Mouse (Mus musculus): ENCODE measurements at regions not wholly inside any gene's neighbourhood (a gene's known extent, or its start where the extent isn't known, plus 50 kb on each side); places are given as distances from the start of the nearest gene placed in this dataset.
"Not testable (repeated sequence)": the region's sequence is repeated elsewhere in the genome, so short reads cannot be mapped to it uniquely, and the experiment has no call there.

GRCm38 (mm10) chr1:185958276-185958675, 158.8 kb downstream of the Lyplal1 start:
- no peak for DNase-seq

GRCm38 (mm10) chr1:185962606-185963005, 154.5 kb downstream of the Lyplal1 start:
- DNase-seq: no peak

GRCm38 (mm10) chr1:185963773-185964172, 153.3 kb downstream of the Lyplal1 start:
- DNase-seq: no peak

GRCm38 (mm10) chr1:185964426-185964825, 152.7 kb downstream of the Lyplal1 start:
- DNase-seq: no peak

- no peak for DNase-seq
Measured at GRCm38 (mm10) chr1:185967227-185967626, 149.9 kb downstream of the Lyplal1 start.

GRCm38 (mm10) chr1:185967816-185968215, 149.3 kb downstream of the Lyplal1 start:
- DNase-seq: no peak

GRCm38 (mm10) chr1:185968642-185969041, 148.5 kb downstream of the Lyplal1 start:
- DNase-seq: no peak

- DNase-seq: no peak
Measured at GRCm38 (mm10) chr1:185969231-185969630, 147.9 kb downstream of the Lyplal1 start.

GRCm38 (mm10) chr1:185977075-185977474, 140.0 kb downstream of the Lyplal1 start:
- no peak for DNase-seq

- DNase-seq: no peak
Measured at GRCm38 (mm10) chr1:185989432-185989831, 127.7 kb downstream of the Lyplal1 start.

- not testable (repeated sequence) for DNase-seq
Measured at GRCm38 (mm10) chr1:186000066-186000465, 117.0 kb downstream of the Lyplal1 start.

GRCm38 (mm10) chr1:186013413-186013812, 103.7 kb downstream of the Lyplal1 start:
- DNase-seq: no peak

GRCm38 (mm10) chr1:186014166-186014565, 102.9 kb downstream of the Lyplal1 start:
- DNase-seq: no peak

- no peak for DNase-seq
Measured at GRCm38 (mm10) chr1:186015831-186016561, 101.1 kb downstream of the Lyplal1 start.

GRCm38 (mm10) chr1:186017547-186017946, 99.6 kb downstream of the Lyplal1 start:
- DNase-seq: no peak

GRCm38 (mm10) chr1:186019511-186019910, 97.6 kb downstream of the Lyplal1 start:
- DNase-seq: no peak

GRCm38 (mm10) chr1:186031951-186032350, 85.2 kb downstream of the Lyplal1 start:
- no peak for DNase-seq

GRCm38 (mm10) chr1:186034443-186034842, 82.7 kb downstream of the Lyplal1 start:
- no peak for DNase-seq
